Mouse (Mus musculus) cerebellum, adult 11-12 months (tissue): ENCODE results near the gene Kcnj2.

Experiments used
- DNase-seq: peaks from one replicate; pipeline ENCODE4 v3.0.0; 2022

The Kcnj2 gene

DNA sequence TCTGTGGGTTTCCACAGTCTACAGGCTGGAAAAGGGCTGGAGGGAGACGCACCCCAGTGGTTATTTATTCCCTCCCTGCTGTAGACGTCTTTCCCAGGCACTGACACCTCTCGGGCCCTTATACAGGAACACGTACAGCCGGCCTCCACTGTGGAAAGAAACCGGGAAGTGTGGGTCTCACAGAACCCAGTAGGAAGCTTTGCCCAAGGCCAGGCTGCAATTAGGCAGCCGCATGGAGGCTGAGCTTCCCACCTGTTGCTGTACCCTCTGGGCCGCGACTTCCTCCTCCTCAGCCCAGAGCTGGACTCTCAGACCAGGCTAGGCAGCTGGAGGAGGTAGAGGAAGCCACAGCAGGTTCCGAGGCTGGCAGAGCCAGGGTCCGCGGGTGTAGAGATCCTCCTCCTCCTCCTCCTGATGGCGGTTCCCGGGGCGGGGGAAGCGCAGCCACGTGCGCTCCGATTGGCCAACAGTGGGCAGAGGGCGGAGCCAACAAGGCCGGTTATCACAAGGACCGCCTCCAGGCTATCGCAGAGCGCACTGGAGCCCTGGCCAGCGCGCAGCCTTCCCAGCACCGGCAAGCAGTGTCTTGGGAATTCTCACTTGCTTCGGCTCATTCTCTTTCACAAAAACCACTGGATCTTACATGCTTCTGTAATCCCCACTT, at the start of gene Kcnj2:
Gene Kcnj2 (plus strand): TSS at position 530 of the 664 bp plus-strand sequence.
- peak; percentile 38 for DNase-seq

DNA sequence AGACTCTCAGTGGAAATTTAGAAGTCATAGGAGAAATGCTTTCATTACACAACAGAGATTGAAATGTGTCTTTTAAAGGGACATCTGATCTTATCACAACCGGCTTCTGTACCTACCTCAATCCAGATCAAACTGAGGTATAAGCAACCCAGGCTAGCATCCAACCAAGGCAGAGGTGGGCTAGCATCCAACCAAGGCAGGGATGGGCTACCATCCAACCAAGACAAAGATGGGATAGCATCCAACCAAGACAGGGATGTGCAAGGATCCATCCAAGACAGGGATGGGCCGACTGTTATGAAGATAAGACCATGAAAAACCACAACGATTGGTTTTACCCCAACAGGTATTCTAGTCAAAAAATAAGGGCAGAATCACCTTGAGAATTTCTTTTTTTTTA, 49.8 kb upstream of the Kcnj2 start:
- no peak for DNase-seq

DNA sequence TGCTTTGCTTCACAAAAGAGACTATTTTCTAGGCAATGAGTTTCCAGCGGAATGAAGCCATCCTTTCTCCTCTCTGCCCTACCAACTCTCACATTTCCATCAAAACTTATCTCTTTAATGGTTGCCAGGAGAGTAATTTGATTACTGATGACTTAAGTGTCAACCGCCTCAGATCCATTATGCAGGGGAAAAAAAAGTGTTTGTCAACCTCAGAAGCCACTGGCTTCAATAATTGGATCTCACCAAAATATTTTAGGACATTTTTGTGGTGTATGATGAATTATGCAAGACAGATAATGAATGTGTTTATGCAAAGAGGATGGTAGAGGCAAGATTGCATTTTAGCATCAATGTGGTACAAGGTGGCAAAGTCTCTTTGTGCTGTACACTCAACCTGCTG, 45.8 kb upstream of the Kcnj2 start:
- no peak for DNase-seq

DNA sequence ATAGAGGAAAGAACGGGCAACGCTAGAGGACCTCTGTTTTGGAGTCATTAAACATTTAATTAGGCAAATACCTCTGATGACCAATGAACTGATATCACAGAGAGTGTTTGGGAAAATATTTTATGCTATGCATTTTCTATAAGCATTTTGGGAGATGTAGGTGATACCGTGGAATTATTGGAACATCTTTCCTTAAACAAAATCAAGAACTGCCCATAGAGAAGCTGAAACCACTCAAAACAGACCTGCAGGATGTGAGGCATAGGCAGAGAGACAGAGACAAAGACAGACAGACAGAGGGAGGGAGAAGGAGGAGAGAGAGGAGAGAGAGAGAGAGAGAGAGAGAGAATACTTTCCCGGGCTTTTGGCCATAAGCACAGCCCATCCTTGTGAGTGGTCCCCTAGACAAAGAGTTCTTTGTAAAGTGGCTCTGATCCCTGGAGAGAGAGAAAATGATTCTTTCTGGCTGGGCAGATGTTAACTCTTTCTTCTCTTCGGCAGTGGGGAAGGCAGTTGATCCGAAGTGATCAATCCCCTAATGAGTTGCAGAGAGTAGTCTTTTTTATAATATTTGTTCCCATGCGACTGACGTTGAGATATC, 43.2 kb upstream of the Kcnj2 start:
- no peak for DNase-seq

DNA sequence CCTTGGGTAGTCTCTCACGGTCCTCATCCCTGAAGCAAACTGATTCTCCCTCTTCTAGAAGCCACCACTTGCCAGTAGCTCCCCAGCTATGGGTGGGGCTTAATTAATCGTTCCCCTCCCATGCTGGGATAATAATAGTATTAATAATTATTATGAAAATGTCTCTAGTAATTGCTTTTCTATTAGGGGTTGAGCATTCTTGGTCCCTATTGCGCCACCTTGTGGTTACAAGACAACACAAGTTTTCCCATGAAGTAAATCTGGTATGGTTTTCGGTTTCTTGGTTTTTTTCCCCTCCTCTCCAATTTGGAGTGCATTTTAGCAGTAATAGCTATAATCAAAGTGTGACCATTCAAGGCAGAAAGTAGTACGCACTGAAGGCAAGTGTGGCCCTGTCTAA, 23.8 kb upstream of the Kcnj2 start:
- DNase-seq: no peak

DNA sequence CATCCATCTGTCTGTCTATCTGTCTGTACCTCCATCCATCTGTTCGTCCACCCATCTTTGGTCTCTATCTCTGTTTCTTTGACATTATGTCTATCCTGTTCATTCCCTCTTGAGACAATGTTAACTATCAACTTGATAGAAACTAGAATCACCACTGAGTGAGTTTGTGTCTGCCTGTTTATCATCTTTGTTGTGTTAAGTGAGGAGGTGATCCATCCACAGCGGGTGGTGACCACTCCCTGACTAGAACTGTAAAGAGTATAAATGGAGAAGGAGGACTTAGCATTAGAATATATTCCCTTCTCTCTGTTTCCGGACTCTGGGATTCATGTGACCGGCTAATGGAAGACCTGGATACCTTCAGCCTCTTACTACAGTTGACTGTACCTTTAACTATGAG, 22.7 kb upstream of the Kcnj2 start:
- DNase-seq: no peak

DNA sequence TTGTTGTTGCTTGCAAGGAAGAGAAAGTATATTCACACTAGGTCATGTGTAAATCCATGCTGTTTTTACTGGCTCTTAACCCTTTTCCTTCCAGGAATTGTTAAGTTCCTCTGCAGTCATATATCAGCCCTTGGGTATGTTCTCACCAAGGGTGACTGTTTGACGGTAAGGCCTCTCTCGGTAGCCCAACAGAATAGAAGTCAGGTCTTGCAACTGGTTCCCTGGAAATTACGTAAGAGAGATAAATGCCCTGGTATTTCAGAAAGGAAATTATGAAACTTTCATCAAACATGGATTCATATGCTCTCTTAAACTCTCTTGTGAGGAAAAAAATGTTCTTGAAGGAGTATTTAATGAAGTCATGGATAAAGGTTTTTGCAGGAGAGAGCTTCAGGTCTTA, 11.7 kb upstream of the Kcnj2 start:
- no peak for DNase-seq

DNA sequence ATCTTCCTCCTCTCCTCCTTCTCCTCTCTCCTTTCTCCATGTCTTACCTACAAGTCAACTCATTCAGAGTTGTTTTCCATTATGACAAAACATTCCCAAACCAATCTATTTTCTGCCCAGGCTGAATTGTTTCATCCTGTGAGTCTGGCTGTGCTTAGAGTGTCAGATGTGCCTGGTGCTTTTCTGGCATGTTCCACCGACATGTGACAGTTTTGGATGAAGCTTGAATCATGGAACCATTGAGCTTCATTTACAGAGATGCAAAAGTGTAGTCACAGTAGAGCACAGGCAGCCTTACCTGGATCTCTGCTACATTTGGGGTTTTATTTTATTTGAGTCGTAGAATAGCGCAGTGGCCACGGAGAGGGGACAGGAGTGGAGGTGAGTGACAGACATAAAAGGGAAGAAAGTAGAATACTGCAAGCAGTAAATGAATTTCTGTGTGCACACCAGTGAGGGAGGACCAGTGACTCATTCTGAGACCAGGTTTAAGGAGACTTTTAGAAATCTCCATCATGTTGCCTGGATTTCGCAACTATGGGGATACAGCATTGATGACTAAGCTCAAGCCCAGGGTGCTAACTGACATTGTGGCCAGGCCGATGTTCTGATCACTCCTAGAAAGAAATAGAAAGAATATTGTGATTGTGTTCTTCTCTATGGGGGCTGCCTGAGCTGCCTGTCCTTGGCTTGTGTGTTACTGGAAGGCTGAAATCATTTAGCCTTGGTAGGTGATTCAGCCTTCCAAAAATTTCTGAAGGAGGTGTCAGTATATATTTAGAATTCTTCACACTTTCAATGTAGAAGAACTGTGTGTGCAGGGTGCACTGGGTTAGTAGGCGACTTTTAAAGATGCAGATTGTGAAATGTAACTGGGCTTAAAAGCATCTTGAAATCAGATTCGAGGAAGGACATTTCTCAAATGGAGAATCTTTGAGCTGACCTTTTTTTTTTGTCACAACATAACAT, 10.8 kb upstream of the Kcnj2 start:
- no peak for DNase-seq

DNA sequence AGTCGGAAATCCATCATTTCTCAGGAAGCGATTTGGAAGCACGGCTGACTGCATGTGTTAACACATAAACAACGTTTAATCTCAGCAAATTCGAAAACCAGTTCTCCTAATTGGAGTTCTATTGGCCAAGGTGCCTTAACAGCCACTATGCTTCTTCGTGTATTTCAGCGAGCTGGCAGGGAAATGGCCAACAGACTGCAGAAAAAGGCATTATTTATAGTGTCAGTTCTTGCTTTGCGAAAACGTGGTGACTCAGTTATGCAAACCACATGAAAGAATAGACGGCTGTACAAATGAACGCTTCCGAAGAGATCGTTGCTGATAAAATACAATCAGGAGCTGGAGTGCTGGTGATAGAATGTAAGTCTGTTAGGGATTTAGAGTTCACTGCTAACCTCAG, 9.9 kb upstream of the Kcnj2 start:
- DNase-seq: no peak

DNA sequence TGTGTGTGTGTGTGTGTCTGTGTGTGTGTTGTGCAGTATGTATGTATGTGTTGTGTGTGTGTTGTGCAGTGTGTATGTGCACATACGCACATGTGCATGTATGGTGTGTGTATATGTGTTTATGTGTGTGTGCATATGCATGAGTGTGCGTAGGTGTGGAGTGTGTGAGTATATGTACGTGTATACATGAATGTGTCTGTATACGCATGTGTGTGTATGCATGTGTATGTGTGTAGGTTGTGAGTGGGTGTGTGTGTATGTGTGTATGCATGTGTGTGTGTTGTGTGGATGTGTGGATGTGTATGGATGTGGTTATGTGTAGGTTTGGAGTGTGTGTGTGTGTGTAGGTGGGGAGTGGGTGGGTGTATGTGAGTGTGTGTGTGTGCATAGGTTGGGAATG, 8.5 kb upstream of the Kcnj2 start:
- DNase-seq: no peak

DNA sequence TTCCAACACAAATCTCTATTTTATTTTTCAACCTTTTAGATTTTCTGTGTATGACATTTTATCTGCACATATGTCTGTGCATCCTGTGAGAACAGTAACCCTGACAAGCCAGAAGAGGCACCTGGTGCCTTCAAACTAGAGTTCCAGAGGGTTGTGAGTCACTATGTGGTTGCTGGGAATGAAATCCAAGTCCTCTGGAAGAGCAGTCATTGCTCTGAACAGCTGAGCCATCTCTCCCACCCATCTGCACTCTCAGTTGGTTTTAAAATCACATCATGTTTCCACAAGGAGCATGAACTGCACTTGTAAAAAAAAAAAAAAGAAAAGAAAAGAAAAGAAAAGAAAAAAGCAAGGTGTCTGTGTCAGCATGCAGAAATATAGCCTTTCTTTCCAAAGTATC, 6.5 kb upstream of the Kcnj2 start:
- DNase-seq: no peak

DNA sequence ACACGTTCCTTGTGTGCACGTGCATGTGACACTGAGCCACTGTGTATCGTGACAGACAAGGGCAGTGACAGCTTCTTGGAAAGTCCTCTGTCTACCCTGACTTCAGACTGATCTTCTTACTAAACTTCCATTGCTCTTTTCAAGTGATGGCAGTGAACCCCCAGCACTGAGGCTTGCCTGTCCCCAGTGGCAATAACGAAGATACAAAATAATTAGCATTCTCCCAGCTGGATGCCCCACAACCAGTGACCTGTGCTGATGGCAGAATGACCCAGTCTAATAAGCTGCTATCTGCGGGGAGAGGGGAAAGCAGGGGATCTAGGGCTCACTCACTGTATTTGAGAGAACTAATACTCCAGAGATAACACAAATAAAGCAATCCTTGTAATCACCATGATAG, 5.7 kb upstream of the Kcnj2 start:
- no peak for DNase-seq

DNA sequence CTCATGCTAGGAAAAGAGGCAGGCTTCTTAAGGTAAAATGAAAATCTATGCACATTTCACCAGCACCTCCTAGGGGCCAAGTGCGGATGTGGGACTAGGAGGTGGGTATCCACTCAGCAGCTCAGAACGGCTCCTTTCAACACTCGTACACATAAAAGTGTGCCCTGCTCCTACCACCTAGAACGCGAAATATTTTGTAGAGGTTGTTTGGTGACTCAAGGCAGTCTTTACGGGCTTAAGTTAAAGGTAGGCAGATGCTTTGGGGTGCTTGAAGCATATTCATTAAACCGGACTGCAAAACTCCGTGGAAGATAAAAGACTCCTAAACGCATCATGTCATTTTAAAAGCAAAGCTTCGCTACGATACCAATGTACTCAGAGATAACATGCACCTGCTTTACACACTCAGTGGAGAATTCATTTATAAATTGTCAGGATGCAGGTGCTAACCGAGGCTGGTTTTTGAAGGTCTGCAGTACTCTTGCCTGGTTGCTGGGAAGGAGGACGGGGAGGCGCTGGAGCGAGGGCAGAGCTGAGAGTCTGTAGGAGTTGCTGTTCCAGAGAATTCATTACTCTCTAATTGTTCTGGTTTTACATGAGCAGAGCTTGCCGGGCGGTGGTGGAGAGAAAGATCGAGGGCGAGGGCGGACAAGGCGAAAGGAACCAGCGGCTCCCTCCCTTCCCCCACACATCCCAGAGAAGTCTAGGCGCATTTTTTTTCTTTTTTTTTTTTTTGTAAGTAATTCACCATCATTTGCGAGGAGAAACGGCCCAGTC, 1.0 kb upstream of the Kcnj2 start:
- no peak for DNase-seq

DNA sequence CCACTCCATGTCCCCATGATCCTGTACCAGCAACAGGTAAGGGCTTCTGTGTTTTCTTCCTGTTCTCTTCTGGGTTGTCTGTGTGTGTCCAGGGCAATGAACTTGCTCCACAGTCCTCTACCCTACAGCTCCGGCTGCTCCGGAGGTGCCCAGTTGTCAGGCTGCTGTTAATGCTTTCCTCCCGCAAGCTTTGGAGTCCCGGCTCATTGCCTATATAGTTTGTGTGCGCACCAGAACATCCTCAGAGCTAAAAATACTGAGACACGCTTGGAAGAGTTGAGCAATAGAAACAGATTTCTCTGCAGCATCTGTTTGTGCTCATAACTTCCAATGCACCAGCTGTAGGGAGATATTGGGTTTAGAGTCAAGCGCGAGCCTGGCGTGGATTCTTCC, 331 bp downstream of the Kcnj2 start:
- DNase-seq: no peak

DNA sequence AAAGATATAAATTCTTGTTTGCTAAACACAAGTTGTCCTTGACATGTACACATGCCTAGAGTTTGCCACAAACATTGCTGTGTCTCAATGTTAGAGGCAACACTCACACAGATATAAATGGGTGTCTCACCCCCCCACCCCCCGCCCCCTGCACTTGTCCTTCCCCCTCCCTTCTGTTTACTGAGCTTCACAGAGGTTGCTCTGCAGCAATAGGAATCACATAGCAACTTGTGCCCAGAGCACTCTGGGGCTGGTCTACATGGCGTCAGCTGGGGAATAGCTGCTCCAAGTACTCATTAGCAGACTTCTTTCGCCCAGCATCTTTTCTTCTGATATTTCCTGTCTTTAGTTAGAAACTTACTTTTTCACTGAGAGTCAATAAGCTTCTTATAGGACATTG, 1.8 kb downstream of the Kcnj2 start:
- DNase-seq: no peak

DNA sequence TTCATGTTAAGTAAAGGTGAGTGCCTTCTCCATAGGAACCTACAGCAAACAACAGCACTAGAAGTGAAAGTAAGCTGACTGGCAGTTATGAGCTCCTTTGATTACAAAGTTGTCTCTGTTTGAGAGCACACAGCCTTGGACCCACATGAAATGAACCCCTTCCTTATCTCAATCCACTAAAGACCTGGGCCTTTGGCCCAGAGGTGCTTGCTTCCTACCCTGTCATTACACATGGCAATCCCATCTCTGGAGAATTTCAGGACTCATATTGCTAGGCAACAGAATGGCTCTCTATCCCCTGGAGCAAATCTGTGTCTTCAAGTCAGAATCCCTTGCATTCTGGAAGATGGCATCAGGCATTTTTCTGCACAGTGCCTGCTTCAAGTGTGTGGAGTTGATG, 4.5 kb downstream of the Kcnj2 start:
- no peak for DNase-seq

DNA sequence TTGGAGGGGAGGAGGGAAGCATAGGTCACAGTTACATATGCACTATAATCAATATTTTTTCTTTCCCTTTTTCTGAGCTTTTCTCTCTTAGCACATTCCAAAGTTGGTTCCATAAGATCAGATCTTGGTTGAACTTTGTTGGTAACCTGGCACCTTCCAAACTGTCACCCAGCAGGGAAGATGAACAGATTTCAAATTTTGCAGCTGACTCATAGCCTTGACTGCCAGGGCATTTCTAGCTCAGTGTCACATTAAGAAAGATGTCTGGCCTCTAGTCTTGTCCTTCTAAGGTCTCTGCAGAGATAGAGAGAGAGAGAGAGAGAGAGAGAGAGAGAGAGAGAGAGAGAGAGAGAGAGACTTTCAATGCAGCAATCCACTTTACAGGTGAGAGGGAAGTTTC, 8.2 kb downstream of the Kcnj2 start:
- DNase-seq: no peak

DNA sequence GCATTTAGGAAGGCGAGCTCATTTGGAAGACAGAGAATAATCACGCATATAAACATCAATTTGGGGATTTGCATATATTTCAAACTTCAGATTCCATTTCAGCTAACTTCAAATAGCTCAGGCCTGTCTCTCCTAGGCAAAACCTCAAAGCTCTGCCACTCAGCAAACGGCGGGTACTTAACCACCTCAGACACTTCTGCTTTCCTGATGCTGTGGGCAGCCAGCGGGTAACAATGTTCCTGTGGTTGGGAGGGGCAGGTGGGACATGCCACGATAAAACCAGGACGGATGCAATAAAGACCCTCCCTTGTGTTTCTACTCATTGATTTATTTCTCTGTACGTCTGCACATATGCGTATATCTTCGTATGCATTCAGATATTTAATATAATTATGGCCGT, 12.1 kb downstream of the Kcnj2 start:
- DNase-seq: no peak

DNA sequence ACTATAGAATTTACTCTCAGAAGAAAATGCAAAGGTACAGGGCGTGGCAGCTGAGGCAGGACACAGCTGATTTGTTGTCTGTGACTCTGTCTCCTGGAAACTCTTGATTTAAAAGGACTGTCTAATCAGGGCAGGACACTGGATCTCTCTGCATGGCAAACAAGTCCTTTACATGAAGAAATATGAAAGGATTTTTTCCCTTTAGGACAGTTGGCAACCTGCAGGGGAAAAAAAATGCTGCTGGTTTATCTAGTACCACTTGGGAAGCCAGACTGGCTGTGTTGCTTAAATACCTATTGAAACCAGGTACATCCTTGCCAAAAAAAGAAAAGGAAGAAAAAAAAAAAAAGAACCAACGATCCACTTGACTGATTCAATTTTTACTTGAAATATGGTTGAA, 17.0 kb downstream of the Kcnj2 start:
- no peak for DNase-seq

DNA sequence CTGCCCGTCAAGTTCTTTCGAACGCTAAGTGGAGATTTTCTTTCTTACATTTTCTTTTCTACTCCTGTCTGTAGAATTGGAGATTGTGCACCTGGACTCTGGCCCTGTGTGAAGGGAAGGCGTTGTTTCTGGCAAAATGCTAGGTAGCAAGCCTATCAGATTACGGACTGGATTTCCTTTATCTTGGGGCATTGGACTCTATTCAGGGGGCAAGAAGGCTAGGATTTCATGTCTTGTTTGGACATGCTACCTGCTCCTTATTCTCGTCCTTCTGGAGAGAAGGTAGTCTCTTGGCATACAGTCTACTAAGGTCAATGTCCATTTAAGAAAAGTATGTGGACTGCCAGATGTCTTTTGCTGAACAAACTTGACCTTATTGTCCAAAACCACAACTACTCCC, 21.0 kb downstream of the Kcnj2 start:
- DNase-seq: no peak

DNA sequence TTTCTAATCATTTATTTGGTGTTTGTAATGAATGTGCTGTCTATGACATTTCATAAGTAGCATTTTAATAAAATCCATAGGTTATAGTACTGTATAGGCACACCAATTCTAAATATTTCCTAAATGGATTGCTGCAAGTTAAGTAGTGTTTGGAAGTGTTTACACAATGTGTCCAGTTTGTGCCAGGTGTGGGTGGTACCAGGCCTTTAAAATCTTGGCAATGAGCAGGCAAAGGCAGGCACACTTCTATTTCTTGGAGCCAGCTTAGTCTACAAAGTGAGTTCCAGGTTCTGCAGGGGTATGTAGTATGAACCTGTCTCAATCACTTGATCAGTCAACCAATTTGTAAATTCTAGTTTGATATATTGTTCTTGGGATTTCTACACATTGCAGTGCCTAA, 22.3 kb downstream of the Kcnj2 start:
- no peak for DNase-seq

DNA sequence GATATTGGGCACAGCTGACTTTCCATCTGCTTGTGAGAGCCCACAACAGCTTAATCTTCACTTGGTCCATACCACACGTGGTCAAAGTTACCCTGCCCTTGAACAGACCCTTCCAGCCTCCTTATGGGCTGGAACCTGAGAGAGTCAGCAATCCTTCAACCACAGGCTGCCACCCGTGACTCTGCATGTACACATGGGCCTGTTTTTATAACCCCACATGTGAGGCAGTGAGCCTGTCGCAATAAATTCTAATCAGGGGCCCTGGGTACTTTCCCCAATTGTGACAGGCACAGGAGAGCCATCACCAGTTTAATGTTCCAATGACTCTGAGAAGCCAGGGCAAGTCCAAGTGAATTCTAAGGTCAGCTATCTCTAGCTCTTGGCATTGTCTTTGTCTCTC, 22.8 kb downstream of the Kcnj2 start:
- DNase-seq: no peak

DNA sequence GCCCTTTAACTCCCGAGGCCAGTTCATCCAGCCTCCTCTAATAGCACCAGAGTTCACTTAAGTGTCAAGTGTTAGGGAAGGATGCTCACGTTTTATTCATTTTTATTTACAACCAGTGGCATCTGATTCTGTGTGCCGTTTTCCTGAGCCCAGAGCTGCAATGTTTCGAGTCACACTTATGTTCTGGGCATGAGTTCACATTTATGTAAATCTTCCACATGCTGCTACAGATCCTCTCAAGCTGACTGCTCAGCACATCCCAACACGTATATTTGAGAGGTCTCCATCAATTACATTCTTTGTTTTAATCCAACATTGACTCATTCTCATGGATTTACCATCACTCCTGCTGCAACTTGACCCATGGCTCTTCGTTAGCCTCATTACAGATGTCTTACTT, 25.2 kb downstream of the Kcnj2 start:
- no peak for DNase-seq
